Mouse (Mus musculus) myocyte (in vitro differentiated cells): Measurements from ENCODE around the gene Arhgap15. TPM values are rescaled to one million over a fixed set of nuclear protein-coding genes. Genes with fewer than 3 reads are reported as not detected.
A peak's percentile ranks its signal among the peaks of the same experiment; 100 is the strongest.

ENCODE experiments used
- H3K27me3 ChIP-seq: one replicate; pipeline ENCODE4 v1.6.1; 2011; ENCODE audit not compliant: control insufficient read depth, insufficient read depth, insufficient read length
- H3K36me3 ChIP-seq: one replicate; pipeline ENCODE4 v1.6.1; 2011; ENCODE audit not compliant: control insufficient read depth, insufficient read depth
- H3K4me2 ChIP-seq: one replicate; pipeline ENCODE4 v1.6.1; 2011; ENCODE audit warnings: low read depth, control low read depth
- H3K4me3 ChIP-seq: one replicate; pipeline ENCODE4 v1.5.1; 2011; ENCODE audit warnings: mild to moderate bottlenecking, control low read depth, moderate library complexity
- H3K79me2 ChIP-seq: one replicate; pipeline ENCODE4 v1.6.1; 2011; ENCODE audit not compliant: control insufficient read depth, insufficient read depth
- H3ac ChIP-seq: one replicate; pipeline ENCODE4 v1.6.1; 2011; ENCODE audit not compliant: control insufficient read depth, insufficient read length
- CEBPB ChIP-seq: IDR thresholded peaks from 2 replicates; pipeline ENCODE4 v1.6.1; 2011; ENCODE audit warnings: mild to moderate bottlenecking, moderate library complexity; ENCODE audit not compliant: poor library complexity, insufficient read depth, severe bottlenecking
- E2F4 ChIP-seq: IDR thresholded peaks from one replicate; pipeline ENCODE4 v1.6.1; 2011; ENCODE audit warnings: mild to moderate bottlenecking, control low read depth, moderate library complexity; ENCODE audit not compliant: insufficient read depth
- MAX ChIP-seq: IDR thresholded peaks from one replicate; pipeline ENCODE4 v1.6.1; 2011; ENCODE audit warnings: low read depth, mild to moderate bottlenecking, control low read depth
- MYOD1 ChIP-seq, 3 experiments: IDR thresholded peaks; one replicate each; pipeline ENCODE4 v1.6.1; 2011; ENCODE audit warnings: control low read depth in 2 of 3, low read depth in 2 of 3, mild to moderate bottlenecking in 2 of 3, moderate library complexity in 1 of 3; ENCODE audit not compliant: insufficient read length in 2 of 3, control insufficient read depth in 1 of 3
- MYOG ChIP-seq, 3 experiments: IDR thresholded peaks; one replicate each; pipeline ENCODE4 v1.6.1; 2011; ENCODE audit warnings: control low read depth in 2 of 3, low read depth in 2 of 3, mild to moderate bottlenecking in 2 of 3; ENCODE audit not compliant: insufficient read length in 2 of 3, control insufficient read depth in 1 of 3, insufficient read depth in 1 of 3
- POLR2A ChIP-seq: IDR thresholded peaks from one replicate; pipeline ENCODE4 v1.6.1; 2011; ENCODE audit warnings: low read depth, mild to moderate bottlenecking, control low read depth, moderate library complexity; ENCODE audit not compliant: insufficient read length
- POLR2AphosphoS2 ChIP-seq: IDR thresholded peaks from one replicate; pipeline ENCODE4 v1.6.1; 2011; ENCODE audit warnings: low read depth, control low read depth; ENCODE audit not compliant: insufficient read length
- REST ChIP-seq: IDR thresholded peaks from one replicate; pipeline ENCODE4 v1.6.1; 2011; ENCODE audit warnings: mild to moderate bottlenecking, control low read depth, moderate library complexity; ENCODE audit not compliant: insufficient read depth, insufficient read length
- SRF ChIP-seq: IDR thresholded peaks from one replicate; pipeline ENCODE4 v1.6.1; 2011; ENCODE audit warnings: low read depth; ENCODE audit not compliant: control insufficient read depth, insufficient read length
- TCF12 ChIP-seq: IDR thresholded peaks from one replicate; pipeline ENCODE4 v1.6.1; 2011; ENCODE audit warnings: mild to moderate bottlenecking, control low read depth; ENCODE audit not compliant: poor library complexity, insufficient read depth, severe bottlenecking
- TCF3 ChIP-seq: IDR thresholded peaks from one replicate; pipeline ENCODE4 v1.6.1; 2011; ENCODE audit warnings: low read depth, control low read depth; ENCODE audit not compliant: insufficient read length
- USF1 ChIP-seq: IDR thresholded peaks from one replicate; pipeline ENCODE4 v1.6.1; 2011; ENCODE audit warnings: low read depth, mild to moderate bottlenecking, control low read depth, moderate library complexity
- polyA plus RNA-seq: library from polyadenylated mRNA; unstranded; fragments of >200 nt; fragmentation: generic; extraction: Trizol; gene quantifications from one replicate; pipeline ENCODE4 v1.2.1, GENCODE M21; 2012; ENCODE audit warnings: missing spikeins

Arhgap15 gene
- polyA plus RNA-seq, 1 experiment: not detected

DNA sequence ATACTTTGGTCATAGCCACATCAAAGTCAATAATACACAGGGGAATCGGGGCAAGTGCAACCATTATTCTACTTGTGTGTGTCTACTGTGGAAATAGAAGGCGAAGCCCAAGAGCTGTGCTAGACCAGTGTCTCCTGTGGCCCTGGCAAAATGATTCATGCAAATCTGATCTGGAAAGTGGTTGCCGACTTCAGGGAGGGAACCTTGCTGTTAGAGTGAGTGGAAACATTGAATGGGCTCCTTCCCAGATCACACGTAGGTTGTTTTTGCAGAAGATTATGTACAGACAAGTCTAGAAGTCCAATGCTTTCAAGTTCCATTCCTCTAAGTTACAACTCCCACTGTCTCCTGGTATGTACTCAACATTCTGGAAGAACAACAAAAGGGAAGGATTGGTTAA, 606.2 kb downstream of the Arhgap15 start:
- H3K79me2 ChIP-seq: no peaks in the 10 kb centered on the region
- H3K4me2 ChIP-seq: no peak overlapping the region
- no peaks in the 10 kb centered on the region for H3K36me3 ChIP-seq
- H3K4me3 ChIP-seq: no peak overlapping the region
- no peak overlapping the region for H3ac ChIP-seq
- TF ChIP-seq MYOD1 (IDR thresholded peaks at IDR 0.05; ENCODE audit: control insufficient read depth in 1 of 3, insufficient read length in 2 of 3, low read depth in 2 of 3): no peak
- TF ChIP-seq POLR2AphosphoS2: no peak
- no peaks in the 10 kb centered on the region for H3K27me3 ChIP-seq

DNA sequence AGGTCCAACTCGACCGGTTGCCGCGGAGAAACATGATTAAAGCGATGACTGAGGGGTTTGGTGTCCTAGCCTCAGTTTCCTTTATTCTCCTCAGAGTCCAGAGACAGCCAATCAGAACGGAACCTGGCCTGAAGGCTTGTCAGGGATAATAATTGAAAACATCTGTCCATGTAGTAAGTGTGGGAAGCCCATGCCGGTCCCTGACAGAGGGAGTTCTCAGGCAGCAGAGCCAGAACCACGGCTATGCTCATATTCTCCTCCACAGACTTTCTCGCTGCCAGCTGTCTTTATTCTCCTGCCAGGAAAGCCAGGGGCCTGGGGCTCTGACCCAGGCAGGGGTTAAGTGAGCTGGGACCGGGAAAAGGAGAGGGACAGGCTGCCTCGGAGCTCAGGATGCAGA, 606.7 kb downstream of the Arhgap15 start:
- no peak for TF ChIP-seq MYOG (IDR thresholded peaks at IDR 0.05; ENCODE audit: control insufficient read depth in 1 of 3, insufficient read depth in 1 of 3, insufficient read length in 2 of 3, low read depth in 2 of 3)
- TF ChIP-seq CEBPB: no peak
- no peak for TF ChIP-seq POLR2A
- no peak for TF ChIP-seq E2F4
- TF ChIP-seq SRF: no peak
- TF ChIP-seq MYOD1 (IDR thresholded peaks at IDR 0.05; ENCODE audit: control insufficient read depth in 1 of 3, insufficient read length in 2 of 3, low read depth in 2 of 3): no peak
- no peak for TF ChIP-seq TCF12
- TF ChIP-seq TCF3: no peak
- no peak for TF ChIP-seq REST
- TF ChIP-seq MAX: no peak
- no peak for TF ChIP-seq USF1
- no peaks in the 10 kb centered on the region for H3K27me3 ChIP-seq
- H3K4me3 ChIP-seq: no peak overlapping the region
- H3ac ChIP-seq: no peak overlapping the region
- H3K4me2 ChIP-seq: no peak overlapping the region
- no peaks in the 10 kb centered on the region for H3K79me2 ChIP-seq
- H3K36me3 ChIP-seq: no peaks in the 10 kb centered on the region

DNA sequence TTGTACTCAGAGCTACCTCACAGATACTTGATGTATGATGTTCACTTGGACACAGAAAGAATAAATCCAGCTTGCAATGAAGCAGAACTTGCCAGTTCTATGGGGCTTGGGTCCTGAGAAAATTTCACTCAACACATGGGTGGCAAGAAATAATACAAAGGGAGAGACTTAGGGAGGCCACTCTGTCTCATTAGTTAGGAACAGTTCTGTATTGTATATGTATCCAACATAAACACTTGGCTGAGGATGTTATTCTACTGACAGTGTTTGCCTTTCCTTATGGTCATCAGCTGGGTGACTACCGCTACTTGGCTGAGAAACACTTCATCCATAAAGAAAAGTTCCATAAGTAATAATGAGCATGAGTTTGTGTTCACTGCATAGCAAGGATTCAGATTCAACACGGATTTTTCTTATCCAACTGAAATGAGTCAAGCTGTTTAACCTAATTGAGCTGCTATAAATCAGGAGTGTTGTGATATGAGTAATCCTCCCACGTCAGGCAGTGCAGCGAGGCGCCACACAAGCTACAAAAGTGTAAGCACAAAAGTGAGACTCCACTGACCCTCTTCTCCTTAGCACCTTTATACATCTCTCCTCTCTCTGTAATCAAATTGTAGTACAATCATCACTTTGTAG, 607.7 kb downstream of the Arhgap15 start:
- H3K36me3 ChIP-seq: no peaks in the 10 kb centered on the region
- H3K79me2 ChIP-seq: no peaks in the 10 kb centered on the region
- H3K27me3 ChIP-seq: no peaks in the 10 kb centered on the region
- no peak overlapping the region for H3ac ChIP-seq
- no peak for TF ChIP-seq TCF12
- TF ChIP-seq POLR2AphosphoS2: no peak
- TF ChIP-seq REST: no peak
- H3K4me3 ChIP-seq: no peak overlapping the region
- H3K4me2 ChIP-seq: peak overlapping the region; percentile 39

DNA sequence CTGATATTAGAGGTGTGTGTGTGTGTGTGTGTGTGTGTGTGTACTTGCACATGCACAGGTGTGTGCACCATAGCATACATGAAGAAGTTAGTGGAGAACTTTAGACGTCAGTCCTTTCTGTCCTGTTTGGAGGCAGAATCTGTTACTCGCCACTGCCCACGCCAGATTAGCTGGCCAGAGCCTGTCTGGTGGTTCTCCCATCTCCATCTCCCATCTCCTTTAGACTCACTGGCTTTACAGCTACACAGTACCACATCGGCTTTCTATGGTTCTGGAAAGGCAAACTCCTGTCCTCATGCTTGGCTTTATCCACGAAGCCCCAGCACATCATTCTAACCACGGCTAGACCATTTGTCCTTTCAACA, 608.2 kb downstream of the Arhgap15 start:
- Histone ChIP-seq H3K36me3 (no peaks in the 10 kb centered on the region), H3K4me2 (no peak overlapping the region), H3ac (no peak overlapping the region), H3K27me3 (no peaks in the 10 kb centered on the region), H3K4me3 (no peak overlapping the region), H3K79me2 (no peaks in the 10 kb centered on the region)
- TF ChIP-seq POLR2AphosphoS2 (no peak), CEBPB (no peak), MAX (no peak), POLR2A (no peak), TCF3 (no peak), TCF12 (no peak), E2F4 (no peak), MYOG (IDR thresholded peaks at IDR 0.05; ENCODE audit: control insufficient read depth in 1 of 3, insufficient read depth in 1 of 3, insufficient read length in 2 of 3, low read depth in 2 of 3) (no peak), MYOD1 (IDR thresholded peaks at IDR 0.05; ENCODE audit: control insufficient read depth in 1 of 3, insufficient read length in 2 of 3, low read depth in 2 of 3) (no peak), USF1 (no peak), SRF (no peak), REST (no peak)

DNA sequence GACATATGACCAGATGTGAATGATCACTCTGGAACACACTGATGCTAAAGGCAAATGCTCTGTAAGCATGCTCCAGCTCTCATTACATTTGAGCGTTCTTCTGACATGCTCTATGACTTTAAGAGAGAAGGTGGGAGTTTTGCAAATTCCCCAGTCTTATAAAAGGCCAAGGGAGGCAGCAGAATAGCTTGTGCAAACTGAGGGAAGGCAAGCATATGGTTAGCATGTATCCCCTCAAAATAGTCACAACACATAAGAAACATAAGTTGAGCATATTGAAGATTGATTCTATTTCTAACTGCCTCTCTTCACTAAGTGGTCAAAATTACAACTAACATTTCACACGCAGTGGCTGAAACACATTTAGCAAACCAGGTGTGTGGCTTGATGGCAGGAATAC, 631.6 kb downstream of the Arhgap15 start:
- no peaks in the 10 kb centered on the region for H3K36me3 ChIP-seq
- H3K4me3 ChIP-seq: no peak overlapping the region
- TF ChIP-seq CEBPB: no peak
- no peak for TF ChIP-seq E2F4
- no peak for TF ChIP-seq TCF12
- no peak for TF ChIP-seq POLR2AphosphoS2
- no peak for TF ChIP-seq SRF
- no peak for TF ChIP-seq MYOD1 (IDR thresholded peaks at IDR 0.05; ENCODE audit: control insufficient read depth in 1 of 3, insufficient read length in 2 of 3, low read depth in 2 of 3)
- TF ChIP-seq USF1: no peak
- no peak for TF ChIP-seq MYOG (IDR thresholded peaks at IDR 0.05; ENCODE audit: control insufficient read depth in 1 of 3, insufficient read depth in 1 of 3, insufficient read length in 2 of 3, low read depth in 2 of 3)
- TF ChIP-seq MAX: no peak
- TF ChIP-seq REST: no peak
- TF ChIP-seq POLR2A: no peak
- TF ChIP-seq TCF3: no peak

DNA sequence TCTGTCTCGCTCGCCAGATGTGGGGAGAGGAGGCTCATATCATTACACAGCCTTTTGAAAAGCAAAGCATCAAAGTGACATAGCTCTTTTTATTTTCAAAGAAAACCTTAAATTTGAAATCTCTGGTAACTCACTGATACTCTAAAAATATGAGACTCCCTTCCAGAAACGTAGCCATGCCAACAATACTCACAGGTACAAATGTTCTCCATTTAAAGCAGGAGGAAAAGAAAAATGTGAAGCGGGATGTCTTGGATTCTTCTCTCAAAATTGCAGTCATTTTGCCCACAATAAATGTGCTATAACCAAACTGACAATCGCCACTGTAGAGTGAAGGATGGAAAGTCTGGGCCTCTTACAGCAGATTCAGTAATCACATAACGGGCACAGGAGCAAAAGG, 635.9 kb downstream of the Arhgap15 start:
- H3K4me3 ChIP-seq: no peak overlapping the region
- no peak overlapping the region for H3K4me2 ChIP-seq
- no peaks in the 10 kb centered on the region for H3K36me3 ChIP-seq
- TF ChIP-seq CEBPB (no peak), POLR2A (no peak), TCF12 (no peak), MAX (no peak), TCF3 (no peak), MYOD1 (IDR thresholded peaks at IDR 0.05; ENCODE audit: control insufficient read depth in 1 of 3, insufficient read length in 2 of 3, low read depth in 2 of 3) (no peak), MYOG (IDR thresholded peaks at IDR 0.05; ENCODE audit: control insufficient read depth in 1 of 3, insufficient read depth in 1 of 3, insufficient read length in 2 of 3, low read depth in 2 of 3) (no peak), SRF (no peak), USF1 (no peak), POLR2AphosphoS2 (no peak), REST (no peak), E2F4 (no peak)
- H3K27me3 ChIP-seq: no peaks in the 10 kb centered on the region
- no peak overlapping the region for H3ac ChIP-seq
- no peaks in the 10 kb centered on the region for H3K79me2 ChIP-seq

More for the DNA sequence above, 631.6 kb downstream of the Arhgap15 start:
- H3K27me3 ChIP-seq: no peaks in the 10 kb centered on the region
- H3K79me2 ChIP-seq: no peaks in the 10 kb centered on the region
- H3ac ChIP-seq: no peak overlapping the region
- no peak overlapping the region for H3K4me2 ChIP-seq
